Mouse (Mus musculus) hematopoietic stem cell, adult 5-6 weeks (primary cell): Measurements from ENCODE around the gene Ifna7. TPM values are rescaled to one million over a fixed set of nuclear protein-coding genes. Genes with fewer than 3 reads are reported as not detected.
A peak's percentile ranks its signal among the peaks of the same experiment; 100 is the strongest.
"Not testable (repeated sequence)": the region's sequence is repeated elsewhere in the genome, so short reads cannot be mapped to it uniquely, and the experiment has no call there.

ENCODE experiments used
- ATAC-seq, 2 experiments: fragments of 125-278 bp in 1 of 2; replicated peaks in 1 of 2; 2 replicates each; pipeline ENCODE4 v1.8.0; 2016 to 2017; ENCODE audit warnings: inconsistent platforms in 2 of 2, mild to moderate bottlenecking in 2 of 2, moderate number of reproducible peaks in 2 of 2, low read depth in 1 of 2, moderate TSS enrichment in 1 of 2; ENCODE audit not compliant: low FRiP score in 2 of 2, poor library complexity in 2 of 2, severe bottlenecking in 2 of 2, insufficient read depth in 1 of 2, low TSS enrichment in 1 of 2
- total RNA-seq: library from RNA; stranded (forward); fragments of 172-1452, 232-1000 nt; gene quantifications from 2 replicates; pipeline ENCODE4 v1.2.3, GENCODE M21; 2017

Gene Ifna7
- total RNA-seq, result not detected in 2 replicates

- no peak for ATAC-seq
Observed at GRCm38 (mm10) chr4:88815928-88816327, at the start of gene Ifna7. Ifna7 (plus strand) TSS chr4:88816228.

- not testable (repeated sequence) for ATAC-seq
Observed at GRCm38 (mm10) chr4:88773534-88773933, 42.5 kb upstream of the Ifna7 start, which contains the start of gene Gm13290. Gm13290 (plus strand) TSS chr4:88773834.

- ATAC-seq, result not testable (repeated sequence)
Observed at GRCm38 (mm10) chr4:88776622-88777021, 39.4 kb upstream of the Ifna7 start, which contains the start of gene Gm13289. Gm13289 (plus strand) TSS chr4:88776922.

GRCm38 (mm10) chr4:88779550-88779949, 36.5 kb upstream of the Ifna7 start, which contains the start of gene Gm13272:
Gm13272 (plus strand) TSS chr4:88779850.
- ATAC-seq, result not testable (repeated sequence)

GRCm38 (mm10) chr4:88780320-88780719, 35.7 kb upstream of the Ifna7 start:
- ATAC-seq, result not testable (repeated sequence)

GRCm38 (mm10) chr4:88781831-88782230, 34.2 kb upstream of the Ifna7 start, which contains the start of gene Ifnz:
Ifnz (plus strand) TSS chr4:88782131.
- ATAC-seq, result not testable (repeated sequence)

- ATAC-seq, result not testable (repeated sequence)
Observed at GRCm38 (mm10) chr4:88782335-88782734, 33.7 kb upstream of the Ifna7 start.

GRCm38 (mm10) chr4:88785409-88785808, 30.6 kb upstream of the Ifna7 start, which contains the start of gene Gm13276:
Gm13276 (plus strand) TSS chr4:88785709.
- not testable (repeated sequence) for ATAC-seq

GRCm38 (mm10) chr4:88788402-88788801, 27.6 kb upstream of the Ifna7 start, which contains the start of gene Gm13277:
Gm13277 (plus strand) TSS chr4:88788632.
- not testable (repeated sequence) for ATAC-seq

- ATAC-seq, result not testable (repeated sequence)
Observed at GRCm38 (mm10) chr4:88791250-88791649, 24.8 kb upstream of the Ifna7 start, which contains the start of gene Gm13278. Gm13278 (plus strand) TSS chr4:88791550.

- not testable (repeated sequence) for ATAC-seq
Observed at GRCm38 (mm10) chr4:88793936-88794675, 21.9 kb upstream of the Ifna7 start, which contains the start of gene Gm13275. Gm13275 (plus strand) TSS chr4:88794487.

GRCm38 (mm10) chr4:88797097-88797496, 18.9 kb upstream of the Ifna7 start, which contains the start of gene Gm13279:
Gm13279 (plus strand) TSS chr4:88797397.
- ATAC-seq, result not testable (repeated sequence)

GRCm38 (mm10) chr4:88799365-88799764, 16.7 kb upstream of the Ifna7 start, which contains the start of gene Gm13285:
Gm13285 (plus strand) TSS chr4:88799665.
- ATAC-seq, result not testable (repeated sequence)

GRCm38 (mm10) chr4:88802954-88803353, 13.1 kb upstream of the Ifna7 start, which contains the start of gene Gm13287:
Gm13287 (plus strand) TSS chr4:88803254.
- not testable (repeated sequence) for ATAC-seq

- not testable (repeated sequence) for ATAC-seq
Observed at GRCm38 (mm10) chr4:88805231-88805630, 10.8 kb upstream of the Ifna7 start, which contains the start of gene Gm13288. Gm13288 (plus strand) TSS chr4:88805531.

GRCm38 (mm10) chr4:88805761-88806160, 10.3 kb upstream of the Ifna7 start:
- ATAC-seq, result not testable (repeated sequence)

GRCm38 (mm10) chr4:88819659-88820058, 3.6 kb downstream of the Ifna7 start, which contains the start of gene Ifna11:
Ifna11 (plus strand) TSS chr4:88819959.
- no peak for ATAC-seq

GRCm38 (mm10) chr4:88822995-88823394, 7.0 kb downstream of the Ifna7 start:
- ATAC-seq, result peak in 1 of 2 experiments; percentile 62; a peak in 1 of 4 replicates
